In the genomic region with DNA sequence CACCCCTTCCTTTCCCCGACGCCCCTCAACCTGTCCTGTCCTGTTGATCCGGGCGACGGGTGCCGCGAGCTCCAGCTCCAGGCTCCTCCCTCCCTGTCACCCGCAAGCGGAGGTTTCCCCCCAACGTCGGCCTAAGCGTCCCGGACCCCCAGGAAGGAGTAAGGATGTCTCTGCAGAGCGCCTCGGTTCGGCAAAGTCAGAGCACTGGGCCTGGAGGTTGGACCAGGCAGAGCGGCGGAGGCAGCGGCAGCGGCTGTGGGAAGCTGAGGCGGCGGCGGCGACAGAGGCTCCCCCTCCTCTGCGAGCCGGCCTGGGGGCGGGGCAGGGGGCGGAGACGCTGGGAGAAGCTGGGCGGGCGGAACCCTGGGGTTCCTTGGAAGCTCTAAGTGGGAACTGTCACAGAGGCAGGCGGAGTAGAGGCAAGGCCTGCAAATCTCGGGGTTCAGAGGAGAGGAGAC, we compare ENCODE assay signal across 8 mouse cellular contexts. TPM values are rescaled to one million over a fixed set of nuclear protein-coding genes. Genes with fewer than 3 reads are reported as not detected.
DNase-seq lines count a peak whose midpoint lies in the region; ATAC-seq lines count a peak whose summit lies in the region.

No protein-coding gene starts in this region.

- H3K27me3 ChIP-seq in intestine, embryonic 16.5 days (replicated peaks; ENCODE audit: control insufficient read depth, insufficient read depth, low read length) = 0 out of 2 replicates have a peak, but pooled peaks cover 5% of the 10 kb centered on the region
- H3K27me3 ChIP-seq in limb, embryonic 11.5 days (ENCODE audit: control insufficient read depth, insufficient read depth, low read length) = peaks cover 72% of the 10 kb centered on the region
- peaks cover 51% of the 10 kb centered on the region for H3K27me3 ChIP-seq in midbrain, embryonic 11.5 days (ENCODE audit: control insufficient read depth, insufficient read depth, low read length)

- WGBS in intestine, embryonic 16.5 days = under 1% methylated on average over 32 of the region's 33 CpGs
- under 1% methylated on average over 33 of the region's 33 CpGs for WGBS in limb, embryonic 11.5 days
- under 1% methylated on average over 29 of the region's 33 CpGs for WGBS in midbrain, embryonic 11.5 days

- peak overlapping the region; percentile 82 for H3K9ac ChIP-seq in intestine, embryonic 16.5 days (ENCODE audit: low read depth, low read length)
- H3K9ac ChIP-seq in limb, embryonic 11.5 days (ENCODE audit: low read length) = peak overlapping the region; percentile 34; the same call in 1 of the 2 replicates
- peak overlapping the region; percentile 66 for H3K9ac ChIP-seq in midbrain, embryonic 11.5 days (ENCODE audit: low read length)

- H3K36me3 ChIP-seq in intestine, embryonic 16.5 days (ENCODE audit: control insufficient read depth, insufficient read depth, low read length) = no peaks in the 10 kb centered on the region
- no peaks in the 10 kb centered on the region for H3K36me3 ChIP-seq in limb, embryonic 11.5 days (ENCODE audit: control insufficient read depth, insufficient read depth, low read length)
- H3K36me3 ChIP-seq in midbrain, embryonic 11.5 days (ENCODE audit: control insufficient read depth, insufficient read depth, low read length) = no peaks in the 10 kb centered on the region

- peak; percentile 58 to 64 for DNase-seq in cerebellum, adult 18-20 months
- no peak for DNase-seq in cerebellum, adult 9-10 months
- peak; percentile 77 for DNase-seq in embryo, embryonic 10 days (ENCODE audit: low spot score)
- peak; percentile 83 for DNase-seq in limb, embryonic 11.5 days (ENCODE audit: low spot score)
- peak; percentile 97 for DNase-seq in midbrain, embryonic 11.5 days (ENCODE audit: low spot score, missing footprints)
- DNase-seq in spleen, postnatal 10 days (ENCODE audit: low spot score in 2 of 2) = peak; percentile 34 to 67

- peaks cover 54% of the 10 kb centered on the region for H3K4me1 ChIP-seq in intestine, embryonic 16.5 days (ENCODE audit: control insufficient read depth, insufficient read depth, low read length)
- H3K4me1 ChIP-seq in limb, embryonic 11.5 days (ENCODE audit: control insufficient read depth, insufficient read depth, low read length) = peaks cover 42% of the 10 kb centered on the region
- peaks cover 51% of the 10 kb centered on the region for H3K4me1 ChIP-seq in midbrain, embryonic 11.5 days (ENCODE audit: control insufficient read depth, insufficient read depth, low read length)

- peak; percentile 62 for ATAC-seq in granulocyte monocyte progenitor cell, adult 5-6 weeks (replicated peaks; ENCODE audit: poor library complexity, severe bottlenecking)
- ATAC-seq in intestine, embryonic 16.5 days = peak; percentile 57
- no peak for ATAC-seq in limb, embryonic 11.5 days (ENCODE audit: insufficient number of reproducible peaks, low FRiP score, low TSS enrichment, low read depth)
- no peak for ATAC-seq in midbrain, embryonic 11.5 days (ENCODE audit: low FRiP score)

- H3K27ac ChIP-seq in intestine, embryonic 16.5 days (ENCODE audit: low read length) = peak overlapping the region; percentile 89
- H3K27ac ChIP-seq in limb, embryonic 11.5 days (replicated peaks; ENCODE audit: low read depth, low read length) = no peak overlapping the region
- H3K27ac ChIP-seq in midbrain, embryonic 11.5 days (ENCODE audit: low read depth, low read length) = no peak overlapping the region

- H3K4me2 ChIP-seq in intestine, embryonic 16.5 days (ENCODE audit: low read depth, low read length) = peak overlapping the region; percentile 98
- H3K4me2 ChIP-seq in limb, embryonic 11.5 days (ENCODE audit: low read depth, severe bottlenecking) = peak overlapping the region; percentile 85
- peak overlapping the region; percentile 92 for H3K4me2 ChIP-seq in midbrain, embryonic 11.5 days

- H3K9me3 ChIP-seq in intestine, embryonic 16.5 days (ENCODE audit: control insufficient read depth, low read length) = no peaks in the 10 kb centered on the region
- no peaks in the 10 kb centered on the region for H3K9me3 ChIP-seq in limb, embryonic 11.5 days (ENCODE audit: control insufficient read depth, low read length)
- H3K9me3 ChIP-seq in midbrain, embryonic 11.5 days (ENCODE audit: control insufficient read depth, low read length) = no peaks in the 10 kb centered on the region

- H3K4me3 ChIP-seq in intestine, embryonic 16.5 days (ENCODE audit: low read length) = peak overlapping the region; percentile 64
- H3K4me3 ChIP-seq in limb, embryonic 11.5 days (ENCODE audit: low read depth, low read length) = peak overlapping the region; percentile 46
- peak overlapping the region; percentile 44 for H3K4me3 ChIP-seq in midbrain, embryonic 11.5 days (ENCODE audit: low read depth, low read length)

RNA-seq across cellular contexts. Expression of a gene that starts 1.0 kb away (rescaled TPM):
- total RNA-seq in granulocyte monocyte progenitor cell, adult 5-6 weeks (2014; fragmentation: Nextera tagmentation) = 1.6 and 2.9 TPM in 2 replicates
- total RNA-seq in granulocyte monocyte progenitor cell, adult 5-6 weeks (2017) = not detected in 2 replicates
- 1.3 and 1.4 TPM in 2 replicates for polyA plus RNA-seq in intestine, embryonic 16.5 days (2015; fragmentation: Nextera tagmentation; extraction: Ambion mirVana)
- 0.36 and 0.67 TPM in 2 replicates for polyA plus RNA-seq in limb, embryonic 11.5 days (2014; fragmentation: Nextera tagmentation; extraction: Ambion mirVana)
- 1.3 and 1.5 TPM in 2 replicates for polyA plus RNA-seq in midbrain, embryonic 11.5 days (2014; fragmentation: Nextera tagmentation; extraction: Ambion mirVana)

RNA-seq across cellular contexts. Expression of a gene that starts 2.7 kb away (rescaled TPM):
- total RNA-seq in granulocyte monocyte progenitor cell, adult 5-6 weeks (2014; fragmentation: Nextera tagmentation) = not detected in 2 replicates
- not detected in 2 replicates for total RNA-seq in granulocyte monocyte progenitor cell, adult 5-6 weeks (2017)
- polyA plus RNA-seq in intestine, embryonic 16.5 days (2015; fragmentation: Nextera tagmentation; extraction: Ambion mirVana) = 34.6 and 42.7 TPM in 2 replicates
- polyA plus RNA-seq in limb, embryonic 11.5 days (2014; fragmentation: Nextera tagmentation; extraction: Ambion mirVana) = 1.8 and 2.0 TPM in 2 replicates
- polyA plus RNA-seq in midbrain, embryonic 11.5 days (2014; fragmentation: Nextera tagmentation; extraction: Ambion mirVana) = 0.20 and 0.23 TPM in 2 replicates

RNA-seq across cellular contexts. Expression of a gene that starts 6.9 kb away (rescaled TPM):
- not detected in 2 replicates for total RNA-seq in granulocyte monocyte progenitor cell, adult 5-6 weeks (2014; fragmentation: Nextera tagmentation)
- 0.82 TPM in 1 of 2 replicates, not detected in the other for total RNA-seq in granulocyte monocyte progenitor cell, adult 5-6 weeks (2017)
- 3.9 and 4.7 TPM in 2 replicates for polyA plus RNA-seq in intestine, embryonic 16.5 days (2015; fragmentation: Nextera tagmentation; extraction: Ambion mirVana)
- 4.3 and 4.4 TPM in 2 replicates for polyA plus RNA-seq in limb, embryonic 11.5 days (2014; fragmentation: Nextera tagmentation; extraction: Ambion mirVana)
- 0.67 and 0.79 TPM in 2 replicates for polyA plus RNA-seq in midbrain, embryonic 11.5 days (2014; fragmentation: Nextera tagmentation; extraction: Ambion mirVana)

RNA-seq across cellular contexts. Expression of a gene that starts 12.4 kb away (rescaled TPM):
- total RNA-seq in granulocyte monocyte progenitor cell, adult 5-6 weeks (2014; fragmentation: Nextera tagmentation) = not detected in 2 replicates
- total RNA-seq in granulocyte monocyte progenitor cell, adult 5-6 weeks (2017) = not detected in 2 replicates
- not detected in 2 replicates for polyA plus RNA-seq in intestine, embryonic 16.5 days (2015; fragmentation: Nextera tagmentation; extraction: Ambion mirVana)
- not detected in 2 replicates for polyA plus RNA-seq in limb, embryonic 11.5 days (2014; fragmentation: Nextera tagmentation; extraction: Ambion mirVana)
- polyA plus RNA-seq in midbrain, embryonic 11.5 days (2014; fragmentation: Nextera tagmentation; extraction: Ambion mirVana) = not detected in 2 replicates

RNA-seq across cellular contexts. Expression of a gene that starts 15.6 kb away (rescaled TPM):
- total RNA-seq in granulocyte monocyte progenitor cell, adult 5-6 weeks (2014; fragmentation: Nextera tagmentation) = not detected in 2 replicates
- total RNA-seq in granulocyte monocyte progenitor cell, adult 5-6 weeks (2017) = not detected in 2 replicates
- polyA plus RNA-seq in intestine, embryonic 16.5 days (2015; fragmentation: Nextera tagmentation; extraction: Ambion mirVana) = not detected in 2 replicates
- polyA plus RNA-seq in limb, embryonic 11.5 days (2014; fragmentation: Nextera tagmentation; extraction: Ambion mirVana) = not detected in 2 replicates
- not detected in 2 replicates for polyA plus RNA-seq in midbrain, embryonic 11.5 days (2014; fragmentation: Nextera tagmentation; extraction: Ambion mirVana)

Comparison
In these comparisons a context has a peak if more than half of its experiments do, and no peak if none do; other contexts are left out.
1. ATAC-seq: peak in granulocyte monocyte progenitor cell, adult 5-6 weeks (single experiment) and intestine, embryonic 16.5 days (single experiment); none in limb, embryonic 11.5 days (single experiment) and midbrain, embryonic 11.5 days (single experiment).
2. RNA of a gene that starts 2.7 kb away (polyA plus RNA-seq): 34.6 to 42.7 TPM in intestine, embryonic 16.5 days; 1.8 to 2.0 TPM in limb, embryonic 11.5 days and 0.20 to 0.23 TPM in midbrain, embryonic 11.5 days; every median in the first group is over 10 times any median in the second.
3. Peak in every context shown above with its lines, with median percentiles within 50 percentile points of each other: H3K4me2 ChIP-seq, H3K4me3 ChIP-seq and H3K9ac ChIP-seq.